Mouse (Mus musculus) stomach, postnatal 0 days (tissue): ENCODE results near the gene Fam83g. TPM values are rescaled to one million over a fixed set of nuclear protein-coding genes. Genes with fewer than 3 reads are reported as not detected.
A peak's percentile ranks its signal among the peaks of the same experiment; 100 is the strongest.

Experiments used
- ATAC-seq: fragments of 200-750 bp; cut with Nextera tagmentation; 2 replicates; pipeline ENCODE4 v1.8.0; 2017; ENCODE audit not compliant: low FRiP score, low TSS enrichment
- DNase-seq: peaks from one replicate; pipeline ENCODE4 v3.0.0-alpha.2; 2016; ENCODE audit warnings: low spot score
- H3K27ac ChIP-seq: fragments of 300-500 bp; sonication (generic); replicated peaks from 2 replicates; pipeline ENCODE4 v1.5.1; 2014; ENCODE audit warnings: mild to moderate bottlenecking, control low read depth
- H3K27me3 ChIP-seq: fragments of 300-500 bp; sonication (generic); 2 replicates; pipeline ENCODE4 v1.6.1; 2014; ENCODE audit warnings: low read length; ENCODE audit not compliant: control insufficient read depth, insufficient read depth
- H3K36me3 ChIP-seq: fragments of 300-500 bp; sonication (generic); 2 replicates; pipeline ENCODE4 v1.6.1; 2014; ENCODE audit warnings: low read length, mixed read lengths; ENCODE audit not compliant: control insufficient read depth, insufficient read depth
- H3K4me1 ChIP-seq: fragments of 300-500 bp; sonication (generic); replicated peaks from 2 replicates; pipeline ENCODE4 v1.6.1; 2014; ENCODE audit warnings: antibody characterized with exemption; ENCODE audit not compliant: control insufficient read depth, insufficient read depth
- H3K4me2 ChIP-seq: fragments of 300-500 bp; sonication (generic); replicated peaks from 2 replicates; pipeline ENCODE4 v1.6.1; 2014; ENCODE audit warnings: low read depth, mild to moderate bottlenecking, control low read depth, moderate library complexity
- H3K4me3 ChIP-seq: fragments of 300-500 bp; sonication (generic); 2 replicates; pipeline ENCODE4 v1.5.1; 2014; ENCODE audit warnings: low read depth, low read length, control low read depth
- H3K9ac ChIP-seq: fragments of 300-500 bp; sonication (generic); 2 replicates; pipeline ENCODE4 v1.6.1; 2014; ENCODE audit warnings: mild to moderate bottlenecking, low read length, control low read depth, mixed read lengths
- H3K9me3 ChIP-seq: fragments of 300-500 bp; sonication (generic); 2 replicates; pipeline ENCODE4 v1.6.1; 2016; ENCODE audit warnings: low read length; ENCODE audit not compliant: control insufficient read depth
- CTCF ChIP-seq: IDR thresholded peaks from 2 replicates; pipeline ENCODE4 v1.5.1; 2016; ENCODE audit warnings: antibody characterized with exemption, low read depth, mild to moderate bottlenecking, moderate library complexity
- EP300 ChIP-seq: optimal IDR thresholded peaks from 2 replicates; pipeline ENCODE3; 2016; ENCODE audit warnings: antibody characterized with exemption
- WGBS: fragments of 180-500 bp; shearing (Covaris S2); extraction: QIAGEN DNeasy Blood & Tissue Kit; methylation state at CpG from one replicate; pipeline ENCODE4 v1.1.7; 2014; 5-methylcytosine and 5-hydroxymethylcytosine counted together
- polyA plus RNA-seq: library from polyadenylated mRNA; unstranded; fragments of >200 nt; fragmentation: Nextera tagmentation; extraction: Ambion mirVana; gene quantifications from 2 replicates; pipeline ENCODE4 v1.2.1, GENCODE M21; 2015

Fam83g gene
- polyA plus RNA-seq, 1 experiment from 2014 or later = 4.5 TPM

DNA sequence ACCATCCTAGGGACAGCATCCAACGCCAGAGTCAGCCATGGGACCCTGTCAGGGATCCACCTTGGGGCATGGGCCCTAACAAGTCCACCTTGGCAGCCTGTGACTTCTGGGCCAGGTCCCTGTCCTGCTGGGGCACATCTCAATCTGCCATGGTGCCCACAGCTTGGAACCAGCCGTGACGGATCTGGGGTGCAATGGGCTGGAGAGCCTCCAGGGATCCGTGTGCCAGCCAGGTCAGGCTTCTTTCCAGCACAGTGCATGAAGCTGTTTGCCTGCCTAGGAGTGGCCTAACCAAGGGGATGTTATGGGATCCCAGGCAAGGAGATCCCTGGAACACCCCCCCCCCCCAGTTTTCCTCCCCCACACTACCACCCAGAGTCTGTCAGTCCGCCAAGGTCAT lies 9.1 kb downstream of the Fam83g start:
- no peaks in the 10 kb centered on the region for H3K27me3 ChIP-seq
- DNase-seq (no peak), ATAC-seq (no peak)
- TF ChIP-seq EP300 (no peak), CTCF (no peak)
- H3K36me3 ChIP-seq = no peaks in the 10 kb centered on the region
- H3K4me1 ChIP-seq = no peaks in the 10 kb centered on the region
- H3K9me3 ChIP-seq = no peaks in the 10 kb centered on the region
- no peak overlapping the region for H3K9ac ChIP-seq
- no peak overlapping the region for H3K27ac ChIP-seq
- H3K4me3 ChIP-seq = no peak overlapping the region
- 81% methylated on average over 5 of the region's 5 CpGs for WGBS
- no peak overlapping the region for H3K4me2 ChIP-seq

DNA sequence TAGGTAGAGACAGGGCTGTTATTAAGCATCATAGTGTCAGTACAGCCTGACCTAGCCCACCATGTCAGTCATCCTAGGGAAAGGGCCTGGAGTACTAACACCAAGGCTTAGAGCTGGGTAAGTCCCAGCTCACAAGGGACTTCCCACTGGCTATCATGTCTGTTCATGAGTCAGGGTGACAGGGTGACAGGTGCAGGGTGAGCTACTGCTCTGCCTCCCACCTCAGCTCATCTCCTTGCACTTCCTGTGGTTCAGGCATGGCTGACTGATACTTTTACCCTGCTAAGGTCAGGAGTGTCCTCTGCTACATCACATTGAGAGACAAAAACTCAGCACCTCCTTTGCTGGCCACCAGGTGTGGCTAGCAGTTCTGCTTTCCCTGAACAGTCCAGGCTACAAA lies 15.0 kb downstream of the Fam83g start:
- no peaks in the 10 kb centered on the region for H3K27me3 ChIP-seq
- peak overlapping the region; percentile 65 for H3K27ac ChIP-seq
- no peak for ATAC-seq
- no peaks in the 10 kb centered on the region for H3K36me3 ChIP-seq
- H3K4me2 ChIP-seq = no peak overlapping the region
- no peak for DNase-seq
- H3K4me3 ChIP-seq = no peak overlapping the region
- H3K4me1 ChIP-seq = no peaks in the 10 kb centered on the region
- H3K9ac ChIP-seq = no peak overlapping the region
- no peak for TF ChIP-seq EP300
- TF ChIP-seq CTCF = 0 out of 2 replicates have a peak, but pooled peaks have one; percentile 9
- H3K9me3 ChIP-seq = no peaks in the 10 kb centered on the region

DNA sequence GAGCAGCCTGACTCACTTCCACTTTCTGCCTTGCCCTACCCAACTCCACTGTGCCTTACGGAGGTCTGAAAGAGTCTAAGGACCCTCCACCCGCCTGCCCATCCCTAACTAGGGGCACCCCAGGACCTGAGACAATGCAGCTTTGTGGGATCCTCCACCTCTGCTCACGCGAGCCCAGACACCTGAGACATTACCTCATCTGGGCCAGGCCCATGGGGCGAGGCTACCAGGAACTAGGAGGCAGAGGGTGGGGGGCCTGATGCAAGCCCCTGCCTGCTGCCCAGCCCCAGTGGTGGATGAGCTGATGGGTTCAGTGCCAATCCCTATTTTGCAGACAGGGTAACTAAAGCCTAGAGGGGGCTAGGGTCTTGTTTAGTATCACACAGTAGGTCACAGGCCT lies 15.6 kb downstream of the Fam83g start:
- H3K4me2 ChIP-seq = no peak overlapping the region
- no peak for TF ChIP-seq EP300
- TF ChIP-seq CTCF = no peak
- H3K9ac ChIP-seq = no peak overlapping the region
- no peaks in the 10 kb centered on the region for H3K9me3 ChIP-seq
- peak; percentile 50 for DNase-seq
- no peaks in the 10 kb centered on the region for H3K4me1 ChIP-seq
- 72% methylated on average over 5 of the region's 5 CpGs for WGBS
- H3K36me3 ChIP-seq = no peaks in the 10 kb centered on the region
- peak overlapping the region; percentile 65 for H3K27ac ChIP-seq
- no peaks in the 10 kb centered on the region for H3K27me3 ChIP-seq
- no peak overlapping the region for H3K4me3 ChIP-seq
- ATAC-seq = peak; percentile 72

DNA sequence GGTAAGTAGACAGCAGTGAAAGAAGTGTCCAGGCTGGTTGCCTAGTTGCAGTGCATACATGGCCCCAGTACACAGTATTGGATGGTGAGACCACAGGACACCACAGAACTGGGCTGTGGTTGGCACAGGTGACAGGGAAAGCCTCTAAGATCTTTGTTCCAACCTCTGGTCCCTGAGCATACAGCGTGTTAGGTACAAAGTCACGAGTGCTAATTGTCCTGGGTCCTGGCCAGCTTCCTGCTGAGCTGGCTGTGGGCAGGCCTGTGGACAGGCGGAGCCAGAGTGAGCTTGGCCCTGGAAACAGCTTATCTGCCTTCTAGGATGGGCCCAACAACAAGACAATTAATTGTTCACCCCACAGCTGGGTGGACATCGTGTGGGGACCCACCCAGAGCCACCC lies 16.0 kb downstream of the Fam83g start:
- Histone ChIP-seq H3K27me3 (no peaks in the 10 kb centered on the region), H3K4me1 (no peaks in the 10 kb centered on the region), H3K9me3 (no peaks in the 10 kb centered on the region), H3K36me3 (no peaks in the 10 kb centered on the region), H3K9ac (no peak overlapping the region), H3K4me2 (no peak overlapping the region), H3K4me3 (no peak overlapping the region), H3K27ac (peak overlapping the region; percentile 65)
- DNase-seq = peak; percentile 73
- 52% methylated on average over 4 of the region's 4 CpGs for WGBS
- ATAC-seq = peak; percentile 90
- no peak for TF ChIP-seq EP300
- no peak for TF ChIP-seq CTCF

DNA sequence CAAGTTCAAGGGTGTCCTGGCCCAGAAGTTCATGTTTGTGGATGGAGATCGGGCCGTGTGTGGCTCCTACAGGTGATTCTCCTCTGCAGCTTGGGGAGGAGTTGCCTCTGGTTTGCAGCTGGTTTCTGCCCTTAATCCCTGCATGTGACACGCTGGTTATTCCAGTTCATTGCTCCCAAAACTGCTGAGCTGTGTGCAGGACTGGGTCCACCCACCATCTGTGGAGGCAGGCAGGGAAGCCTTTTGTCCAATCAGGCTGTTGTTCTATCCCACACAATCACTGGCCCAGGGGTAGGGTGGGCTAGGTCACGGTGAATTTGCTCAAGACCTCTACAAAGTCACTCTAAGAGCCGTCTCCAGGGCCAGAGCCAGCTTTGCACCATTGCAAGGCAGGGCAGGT lies 17.8 kb downstream of the Fam83g start:
- TF ChIP-seq EP300 = no peak
- TF ChIP-seq CTCF = no peak
- ATAC-seq (no peak), DNase-seq (no peak)
- no peaks in the 10 kb centered on the region for H3K36me3 ChIP-seq
- H3K27me3 ChIP-seq = no peaks in the 10 kb centered on the region
- 64% methylated on average over 5 of the region's 5 CpGs for WGBS
- no peaks in the 10 kb centered on the region for H3K4me1 ChIP-seq
- H3K27ac ChIP-seq = no peak overlapping the region
- H3K9ac ChIP-seq = no peak overlapping the region
- no peaks in the 10 kb centered on the region for H3K9me3 ChIP-seq
- H3K4me3 ChIP-seq = no peak overlapping the region
- H3K4me2 ChIP-seq = no peak overlapping the region

DNA sequence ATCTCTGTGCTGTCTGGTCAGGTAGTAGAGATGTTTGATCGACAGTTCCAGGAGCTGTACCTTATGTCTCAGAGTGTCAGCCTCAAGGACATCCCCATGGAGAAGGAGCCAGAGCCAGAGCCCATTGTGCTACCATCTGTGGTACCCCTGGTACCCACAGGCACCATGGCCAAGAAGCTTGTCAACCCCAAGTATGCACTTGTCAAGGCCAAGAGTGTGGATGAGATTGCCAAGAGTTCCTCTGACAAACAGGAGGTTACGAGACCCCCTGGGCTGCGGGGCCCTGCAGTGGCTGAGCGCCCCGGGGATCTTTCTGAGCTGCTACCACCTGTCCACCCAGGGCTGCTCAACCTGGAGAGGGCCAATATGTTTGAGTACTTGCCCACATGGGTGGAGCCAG lies 18.6 kb downstream of the Fam83g start:
- Histone ChIP-seq H3K27ac (no peak overlapping the region), H3K4me2 (no peak overlapping the region), H3K9ac (no peak overlapping the region), H3K4me1 (no peaks in the 10 kb centered on the region), H3K27me3 (no peaks in the 10 kb centered on the region), H3K36me3 (no peaks in the 10 kb centered on the region), H3K9me3 (no peaks in the 10 kb centered on the region), H3K4me3 (no peak overlapping the region)
- ATAC-seq (no peak), DNase-seq (no peak)
- TF ChIP-seq EP300 = no peak
- no peak for TF ChIP-seq CTCF
- WGBS = 91% methylated on average over 5 of the region's 5 CpGs
